ENCODE assay signal across 10 mouse cellular contexts in the genomic region with DNA sequence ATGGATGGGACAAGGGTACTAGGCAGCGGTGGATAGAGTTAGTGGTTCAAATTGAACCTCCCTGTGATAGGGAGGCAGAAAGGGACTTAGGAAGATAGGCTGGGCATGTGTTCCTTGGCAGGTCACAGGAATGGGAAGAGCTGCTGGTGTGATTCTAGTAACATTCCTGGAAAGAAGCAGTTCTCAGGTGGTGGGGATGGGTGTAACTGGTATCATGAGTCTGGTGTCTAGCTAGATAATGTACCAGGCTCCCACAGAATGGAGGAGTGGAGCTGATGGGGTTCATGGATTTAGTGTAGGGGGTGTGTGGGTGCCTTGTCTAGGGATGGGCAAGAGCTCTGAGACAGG. TPM values are rescaled to one million over a fixed set of nuclear protein-coding genes. Genes with fewer than 3 reads are reported as not detected.
DNase-seq lines count a peak whose midpoint lies in the region; ATAC-seq and TF ChIP-seq lines count a peak whose summit lies in the region.
"Had no signal": no experiment of that assay in that cellular context is flagged by ENCODE, and none has a peak within 500 bp of the region (broad histone marks: within the 10 kb centered on the region; RNA-seq: fewer than 3 reads in every experiment).

No protein-coding gene starts in this region.

- peak; percentile 18; the same call in 1 of the 2 replicates for ATAC-seq in limb, embryonic 11.5 days (ENCODE audit: insufficient number of reproducible peaks, low FRiP score, low TSS enrichment, low read depth)
- peak; percentile 13; the same call in 1 of the 2 replicates for ATAC-seq in erythroid progenitor cell, adult 5-6 weeks (replicated peaks; ENCODE audit: low FRiP score, poor library complexity, severe bottlenecking)
- ATAC-seq in hindbrain, postnatal 0 days = peak; percentile 18; the same call in 1 of the 2 replicates
- peak; percentile 30; the same call in 1 of the 2 replicates for ATAC-seq in midbrain, embryonic 16.5 days

- no peak overlapping the region for H3K27ac ChIP-seq in limb, embryonic 11.5 days (replicated peaks; ENCODE audit: low read depth, low read length)
- no peak overlapping the region for H3K27ac ChIP-seq in limb, embryonic 10.5 days
- no peak overlapping the region for H3K27ac ChIP-seq in hindbrain, postnatal 0 days
- no peak overlapping the region for H3K27ac ChIP-seq in midbrain, embryonic 16.5 days (ENCODE audit: low read length)

- TF ChIP-seq CTCF in hindbrain, postnatal 0 days (IDR thresholded peaks at IDR 0.05; ENCODE audit: low read depth) = no peak

- peaks cover 21% of the 10 kb centered on the region for H3K9me3 ChIP-seq in limb, embryonic 11.5 days (ENCODE audit: control insufficient read depth, low read length)
- peaks cover 21% of the 10 kb centered on the region for H3K9me3 ChIP-seq in limb, embryonic 10.5 days (replicated peaks)
- H3K9me3 ChIP-seq in hindbrain, postnatal 0 days (ENCODE audit: low read length) = peaks cover 51% of the 10 kb centered on the region
- peaks cover 49% of the 10 kb centered on the region for H3K9me3 ChIP-seq in midbrain, embryonic 16.5 days (replicated peaks; ENCODE audit: control insufficient read depth, low read length, poor library complexity, severe bottlenecking)

- no peaks in the 10 kb centered on the region for H3K4me1 ChIP-seq in limb, embryonic 11.5 days (ENCODE audit: control insufficient read depth, insufficient read depth, low read length)
- H3K4me1 ChIP-seq in limb, embryonic 10.5 days = no peaks in the 10 kb centered on the region
- no peaks in the 10 kb centered on the region for H3K4me1 ChIP-seq in hindbrain, postnatal 0 days (ENCODE audit: insufficient read depth, low read length)
- H3K4me1 ChIP-seq in midbrain, embryonic 16.5 days (ENCODE audit: control insufficient read depth, insufficient read depth, low read length) = no peaks in the 10 kb centered on the region

- no peak overlapping the region for H3K4me2 ChIP-seq in limb, embryonic 11.5 days (ENCODE audit: low read depth, severe bottlenecking)
- no peak overlapping the region for H3K4me2 ChIP-seq in hindbrain, postnatal 0 days (ENCODE audit: low read depth, low read length)
- H3K4me2 ChIP-seq in midbrain, embryonic 16.5 days (ENCODE audit: low read length) = no peak overlapping the region

- no peaks in the 10 kb centered on the region for H3K36me3 ChIP-seq in limb, embryonic 11.5 days (ENCODE audit: control insufficient read depth, insufficient read depth, low read length)
- no peaks in the 10 kb centered on the region for H3K36me3 ChIP-seq in limb, embryonic 10.5 days
- H3K36me3 ChIP-seq in hindbrain, postnatal 0 days (ENCODE audit: insufficient read depth, low read length) = no peaks in the 10 kb centered on the region
- H3K36me3 ChIP-seq in midbrain, embryonic 16.5 days (ENCODE audit: control insufficient read depth, insufficient read depth, low read length) = no peaks in the 10 kb centered on the region

- no peak overlapping the region for H3K9ac ChIP-seq in limb, embryonic 11.5 days (ENCODE audit: low read length)
- no peak overlapping the region for H3K9ac ChIP-seq in hindbrain, postnatal 0 days (replicated peaks; ENCODE audit: low read length)
- no peak overlapping the region for H3K9ac ChIP-seq in midbrain, embryonic 16.5 days (ENCODE audit: low read depth, low read length)

- no peak for DNase-seq in limb, embryonic 11.5 days (ENCODE audit: low spot score)
- no peak for DNase-seq in limb, embryonic 10.5 days (ENCODE audit: low spot score)
- DNase-seq in hindbrain, postnatal 0 days (ENCODE audit: low spot score) = no peak
- no peak for DNase-seq in cerebellum, postnatal 10 days
- no peak for DNase-seq in spleen, postnatal 36 days (ENCODE audit: low spot score in 2 of 2)
- DNase-seq: heart, postnatal 14 days had no signal

- no peak overlapping the region for H3K4me3 ChIP-seq in limb, embryonic 11.5 days (ENCODE audit: low read depth, low read length)
- no peak overlapping the region for H3K4me3 ChIP-seq in limb, embryonic 10.5 days
- H3K4me3 ChIP-seq in hindbrain, postnatal 0 days (ENCODE audit: low read length) = no peak overlapping the region
- no peak overlapping the region for H3K4me3 ChIP-seq in midbrain, embryonic 16.5 days (ENCODE audit: low read depth, low read length)
- H3K4me3 ChIP-seq: erythroblast, embryonic 14.5 days had no signal

- WGBS in limb, embryonic 11.5 days = 92% methylated on average over 1 of the region's 1 CpGs
- 93% methylated on average over 1 of the region's 1 CpGs for WGBS in limb, embryonic 10.5 days
- 91% methylated on average over 1 of the region's 1 CpGs for WGBS in hindbrain, postnatal 0 days
- WGBS in midbrain, embryonic 16.5 days = 91% methylated on average over 1 of the region's 1 CpGs

- no peaks in the 10 kb centered on the region for H3K27me3 ChIP-seq in limb, embryonic 11.5 days (ENCODE audit: control insufficient read depth, insufficient read depth, low read length)
- no peaks in the 10 kb centered on the region for H3K27me3 ChIP-seq in limb, embryonic 10.5 days (ENCODE audit: low read depth, poor library complexity, severe bottlenecking)
- H3K27me3 ChIP-seq in hindbrain, postnatal 0 days (ENCODE audit: insufficient read depth, low read length) = no peaks in the 10 kb centered on the region
- no peaks in the 10 kb centered on the region for H3K27me3 ChIP-seq in midbrain, embryonic 16.5 days (ENCODE audit: control insufficient read depth, insufficient read depth, low read depth, low read length)

RNA-seq across cellular contexts. Expression of a gene that starts 59.8 kb away (rescaled TPM):
- polyA plus RNA-seq in limb, embryonic 11.5 days (2014; fragmentation: Nextera tagmentation; extraction: Ambion mirVana) = 8.2 and 13.3 TPM in 2 replicates
- 12.3 and 13.5 TPM in 2 replicates for polyA plus RNA-seq in limb, embryonic 10.5 days (2016; fragmentation: Nextera tagmentation; extraction: Ambion mirVana)
- total RNA-seq in erythroid progenitor cell, adult 5-6 weeks (2015; ENCODE audit: low replicate concordance) = 0.84 and 7.6 TPM in 2 replicates
- total RNA-seq in erythroid progenitor cell, adult 5-6 weeks (2017; ENCODE audit: low replicate concordance) = 1.5 and 4.4 TPM in 2 replicates
- total RNA-seq in hindbrain, postnatal 0 days (2014; rRNA removed) = 1.2 and 3.3 TPM in 2 replicates
- 4.1 and 4.6 TPM in 2 replicates for polyA plus RNA-seq in hindbrain, postnatal 0 days (2015; fragmentation: Nextera tagmentation; extraction: Ambion mirVana)
- polyA plus RNA-seq in midbrain, embryonic 16.5 days (2015; fragmentation: Nextera tagmentation; extraction: Ambion mirVana) = 3.7 and 5.0 TPM in 2 replicates
- polyA plus RNA-seq: erythroblast, embryonic 14.5 days; small intestine, adult 2 months had no signal
